Mouse (Mus musculus) CH12.LX (cell line): Measurements from ENCODE around the gene Fmo6. TPM values are rescaled to one million over a fixed set of nuclear protein-coding genes. Genes with fewer than 3 reads are reported as not detected.

ENCODE experiments used
- DNase-seq: peaks from one replicate; pipeline ENCODE4 v3.0.0-alpha.2; 2013; ENCODE audit errors: extremely low read depth
- H3K27ac ChIP-seq: 2 replicates; pipeline ENCODE4 v1.5.1; 2012; ENCODE audit warnings: low read depth, mild to moderate bottlenecking, control low read depth, moderate library complexity; ENCODE audit not compliant: insufficient read depth
- H3K27me3 ChIP-seq: replicated peaks from 2 replicates; pipeline ENCODE3; 2012; ENCODE audit warnings: inconsistent platforms
- H3K36me3 ChIP-seq, 2 experiments: replicated peaks in 1 of 2; 2 replicates each; pipeline versions ENCODE3 to v1.6.1; 2012; ENCODE audit warnings: inconsistent platforms in 1 of 2, low read length in 1 of 2, mild to moderate bottlenecking in 1 of 2, mixed read lengths in 1 of 2, moderate library complexity in 1 of 2; ENCODE audit not compliant: control insufficient read depth in 1 of 2, insufficient read depth in 1 of 2
- H3K4me1 ChIP-seq, 2 experiments: 2 replicates each; pipeline ENCODE4 v1.6.1; 2012; ENCODE audit warnings: inconsistent platforms in 1 of 2, moderate library complexity in 1 of 2; ENCODE audit not compliant: insufficient read depth in 2 of 2, control insufficient read depth in 1 of 2
- H3K4me2 ChIP-seq: 2 replicates; pipeline ENCODE4 v1.6.1; 2012; ENCODE audit warnings: low read depth, mild to moderate bottlenecking, control low read depth; ENCODE audit not compliant: poor library complexity, insufficient read depth, severe bottlenecking
- H3K4me3 ChIP-seq, 3 experiments: fragments of 150-350 bp in 1 of 3; sonication (generic) in 1 of 3; replicated peaks in 1 of 3; 2 replicates each; pipeline versions ENCODE3 to v1.5.1; 2011 to 2012; ENCODE audit warnings: low read depth in 2 of 3, low read length in 2 of 3, mild to moderate bottlenecking in 2 of 3, moderate library complexity in 2 of 3, control low read depth in 1 of 3, improper control_type of control experiment in 1 of 3, inconsistent platforms in 1 of 3, mixed read lengths in 1 of 3; ENCODE audit not compliant: poor library complexity in 1 of 3
- H3K79me2 ChIP-seq: replicated peaks from 2 replicates; pipeline ENCODE4 v1.6.1; 2012; ENCODE audit warnings: mild to moderate bottlenecking, moderate library complexity; ENCODE audit not compliant: control insufficient read depth, poor library complexity, insufficient read depth, severe bottlenecking; ENCODE audit errors: extremely low read depth
- H3K9ac ChIP-seq: 2 replicates; pipeline ENCODE4 v1.6.1; 2012; ENCODE audit warnings: low read depth, mild to moderate bottlenecking, control low read depth, moderate library complexity; ENCODE audit not compliant: insufficient read depth
- H3K9me3 ChIP-seq: replicated peaks from 2 replicates; pipeline ENCODE3; 2012; ENCODE audit warnings: low read length, inconsistent platforms, mixed read lengths
- BHLHE40 ChIP-seq: IDR thresholded peaks from 2 replicates; pipeline ENCODE4 v1.6.1; 2011; ENCODE audit warnings: mild to moderate bottlenecking, low read depth, low read length, improper control_type of control experiment
- CHD1 ChIP-seq: IDR thresholded peaks from 2 replicates; pipeline ENCODE4 v1.6.1; 2012; ENCODE audit warnings: low read depth, low read length, improper control_type of control experiment, inconsistent platforms
- CTCF ChIP-seq, 2 experiments: IDR thresholded peaks in 1 of 2; conservative IDR thresholded peaks in 1 of 2; 2 replicates each; pipeline ENCODE4 v1.5.1; 2011 to 2012; ENCODE audit warnings: low read depth in 2 of 2, low read length in 2 of 2, improper control_type of control experiment in 1 of 2, inconsistent platforms in 1 of 2, mild to moderate bottlenecking in 1 of 2, moderate library complexity in 1 of 2
- EP300 ChIP-seq: IDR thresholded peaks from 2 replicates; pipeline ENCODE4 v1.6.1; 2011; ENCODE audit warnings: low read length, improper control_type of control experiment
- ETS1 ChIP-seq: conservative IDR thresholded peaks from 2 replicates; pipeline ENCODE4 v1.6.1; 2012; ENCODE audit warnings: low read depth, mild to moderate bottlenecking, inconsistent platforms, low read length, improper control_type of control experiment, moderate library complexity
- GABPA ChIP-seq: IDR thresholded peaks from 2 replicates; pipeline ENCODE4 v1.6.1; 2012; ENCODE audit warnings: low read depth, low read length, improper control_type of control experiment, inconsistent platforms; ENCODE audit not compliant: insufficient replicate concordance
- JUN ChIP-seq: IDR thresholded peaks from 2 replicates; pipeline ENCODE4 v1.6.1; 2011; ENCODE audit warnings: low read depth, mild to moderate bottlenecking, low read length, improper control_type of control experiment, moderate library complexity; ENCODE audit not compliant: insufficient read depth
- JUND ChIP-seq: conservative IDR thresholded peaks from 2 replicates; pipeline ENCODE4 v1.6.1; 2011; ENCODE audit warnings: low read depth, low read length, improper control_type of control experiment
- KAT2A ChIP-seq: IDR thresholded peaks from 2 replicates; pipeline ENCODE4 v1.6.1; 2012; ENCODE audit warnings: low read length, improper control_type of control experiment, inconsistent platforms; ENCODE audit not compliant: insufficient replicate concordance
- MAFK ChIP-seq: IDR thresholded peaks from 2 replicates; pipeline ENCODE4 v1.6.1; 2011; ENCODE audit warnings: low read length, improper control_type of control experiment; ENCODE audit not compliant: insufficient replicate concordance
- MAZ ChIP-seq: IDR thresholded peaks from 2 replicates; pipeline ENCODE4 v1.6.1; 2012; ENCODE audit warnings: low read depth, mild to moderate bottlenecking, inconsistent platforms, low read length, improper control_type of control experiment, moderate library complexity
- MEF2A ChIP-seq: IDR thresholded peaks from 2 replicates; pipeline ENCODE4 v1.6.1; 2014; ENCODE audit warnings: low read depth, mild to moderate bottlenecking, inconsistent platforms, low read length, improper control_type of control experiment, borderline replicate concordance
- MXI1 ChIP-seq: IDR thresholded peaks from 2 replicates; pipeline ENCODE4 v1.6.1; 2011; ENCODE audit warnings: mild to moderate bottlenecking, low read depth, low read length, improper control_type of control experiment
- MYC ChIP-seq: IDR thresholded peaks from 2 replicates; pipeline ENCODE4 v1.6.1; 2011; ENCODE audit warnings: low read depth, mild to moderate bottlenecking, improper control_type of control experiment, low read length
- NRF1 ChIP-seq: IDR thresholded peaks from 2 replicates; pipeline ENCODE4 v1.6.1; 2014; ENCODE audit warnings: low read depth, mild to moderate bottlenecking, inconsistent platforms, low read length, improper control_type of control experiment, moderate library complexity
- PAX5 ChIP-seq: IDR thresholded peaks from 2 replicates; pipeline ENCODE4 v1.6.1; 2012; ENCODE audit warnings: low read length, inconsistent platforms, mixed read lengths
- POLR2A ChIP-seq: IDR thresholded peaks from 2 replicates; pipeline ENCODE4 v1.6.1; 2011; ENCODE audit warnings: low read depth, mild to moderate bottlenecking, improper control_type of control experiment, low read length
- RAD21 ChIP-seq: IDR thresholded peaks from 2 replicates; pipeline ENCODE4 v1.6.1; 2011; ENCODE audit warnings: low read depth, mild to moderate bottlenecking, low read length, improper control_type of control experiment, moderate library complexity
- RCOR1 ChIP-seq: conservative IDR thresholded peaks from 2 replicates; pipeline ENCODE4 v1.6.1; 2012; ENCODE audit warnings: low read depth, mild to moderate bottlenecking, inconsistent platforms, low read length, improper control_type of control experiment
- SMC3 ChIP-seq: IDR thresholded peaks from 2 replicates; pipeline ENCODE4 v1.6.1; 2011; ENCODE audit warnings: low read depth, low read length, improper control_type of control experiment
- TCF12 ChIP-seq: IDR thresholded peaks from 2 replicates; pipeline ENCODE4 v1.6.1; 2014; ENCODE audit warnings: low read depth, mild to moderate bottlenecking, inconsistent platforms, low read length, improper control_type of control experiment
- USF1 ChIP-seq: IDR thresholded peaks from 2 replicates; pipeline ENCODE4 v1.6.1; 2014; ENCODE audit warnings: low read depth, mild to moderate bottlenecking, inconsistent platforms, low read length, improper control_type of control experiment
- USF2 ChIP-seq: conservative IDR thresholded peaks from 2 replicates; pipeline ENCODE4 v1.6.1; 2011; ENCODE audit warnings: low read depth, low read length, improper control_type of control experiment
- ZC3H11A ChIP-seq: IDR thresholded peaks from 2 replicates; pipeline ENCODE4 v1.6.1; 2012; ENCODE audit warnings: low read depth, mild to moderate bottlenecking, inconsistent platforms, low read length, improper control_type of control experiment
- ZKSCAN1 ChIP-seq: IDR thresholded peaks from 2 replicates; pipeline ENCODE4 v1.6.1; 2012; ENCODE audit warnings: low read depth, inconsistent platforms, low read length, improper control_type of control experiment, borderline replicate concordance
- ZMIZ1 ChIP-seq: IDR thresholded peaks from 2 replicates; pipeline ENCODE4 v1.6.1; 2012; ENCODE audit warnings: low read depth, mild to moderate bottlenecking, inconsistent platforms, low read length, improper control_type of control experiment
- dilution Hi-C: fragments of 300-500 bp; cut with MboI; formaldehyde crosslinking; loops from 2 replicates; pipeline ENCODE4 v1.14.3; 2020; ENCODE audit warnings: low sequenced_read_pairs; ENCODE audit not compliant: extremely low pct_unique_long_range_greater_than_20kb, extremely low pct_ligation_motif_present
- in situ Hi-C: fragments of 300-500 bp; cut with MboI; formaldehyde crosslinking; loops from 3 replicates; pipeline ENCODE4 v1.14.3; 2019; ENCODE audit warnings: low sequenced_read_pairs, low pct_ligation_motif_present, low pct_unique_long_range_greater_than_20kb, mixed read lengths
- polyA plus RNA-seq: library from polyadenylated mRNA; unstranded; fragments of >175 nt; gene quantifications from 2 replicates; pipeline ENCODE4 v1.2.1, GENCODE M21; 2012; ENCODE audit warnings: low read depth; ENCODE audit not compliant: insufficient read length
- total RNA-seq, 2 experiments: library from RNA; depleted of rRNA; stranded (reverse); fragments of 300-350 nt in 1 of 2; fragments of >200 nt in 1 of 2; gene quantifications; 2 replicates each; pipeline ENCODE4 v1.2.3; 2012 to 2014

The Fmo6 gene
- total and polyA plus RNA-seq, 3 experiments, result not detected

DNA sequence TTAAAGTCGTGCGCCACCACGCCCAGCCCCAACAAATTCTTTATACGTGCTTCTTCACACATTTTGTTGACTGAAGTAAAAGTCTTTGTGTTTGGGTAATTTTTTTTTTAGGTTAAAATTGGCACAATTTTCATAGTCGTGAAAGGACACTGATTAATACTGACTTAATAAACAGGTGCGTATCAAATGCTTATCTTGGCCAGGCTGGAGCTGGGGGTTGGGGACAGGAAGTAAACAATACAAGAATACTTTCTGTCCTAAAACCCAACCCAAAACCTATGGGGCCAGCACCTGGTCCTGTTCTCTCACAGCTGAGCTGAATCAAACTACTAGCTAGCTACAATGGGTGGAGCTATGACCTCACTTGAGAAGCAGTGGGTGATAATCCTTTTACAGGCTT lies 44.3 kb downstream of the Fmo6 start:
- Histone ChIP-seq H3K27me3 (no peaks in the 10 kb centered on the region), H3K27ac (no peak overlapping the region), H3K4me3 (no peak overlapping the region), H3K9me3 (no peaks in the 10 kb centered on the region), H3K79me2 (no peaks in the 10 kb centered on the region), H3K36me3 (no peaks in the 10 kb centered on the region), H3K4me2 (no peak overlapping the region), H3K4me1 (no peaks in the 10 kb centered on the region), H3K9ac (no peak overlapping the region)
- in situ Hi-C loops (no loop called here), dilution Hi-C loops (no loop called here)
- no peak for DNase-seq
- TF ChIP-seq POLR2A (no peak), SMC3 (no peak), GABPA (no peak), MEF2A (no peak), TCF12 (no peak), USF1 (no peak), MXI1 (no peak), USF2 (no peak), CHD1 (no peak), CTCF (conservative IDR thresholded peaks at IDR 0.05 in 1 of 2, IDR thresholded peaks at IDR 0.05 in 1 of 2; ENCODE audit: low read depth in 2 of 2, low read length in 2 of 2) (no peak), KAT2A (no peak), ETS1 (no peak), JUND (no peak), ZMIZ1 (no peak), ZC3H11A (no peak)

DNA sequence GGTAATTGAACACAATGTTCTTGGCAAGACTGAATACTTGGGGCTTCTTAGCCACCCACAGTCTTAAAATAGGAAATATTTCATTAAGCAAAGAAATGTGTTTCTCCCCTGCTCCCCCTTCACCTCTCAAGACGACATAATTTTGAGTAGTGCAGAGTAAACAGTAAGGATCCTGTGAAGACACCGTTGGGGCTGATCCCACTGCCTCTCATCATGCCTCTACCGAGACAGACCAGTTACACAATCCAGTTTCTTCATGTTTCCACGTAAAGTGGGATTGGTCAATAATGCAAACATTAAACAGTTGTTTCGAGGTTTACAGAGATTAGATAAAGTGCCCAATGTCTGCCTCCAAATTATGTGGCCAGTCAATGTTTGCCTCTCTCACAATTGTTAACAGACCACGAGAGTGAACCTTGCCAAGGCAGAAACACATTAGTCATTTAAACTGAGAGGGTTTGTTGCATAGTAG lies 45.3 kb downstream of the Fmo6 start:
- dilution Hi-C loops, result no loop called here
- Histone ChIP-seq H3K4me1 (no peaks in the 10 kb centered on the region), H3K9ac (no peak overlapping the region), H3K27me3 (no peaks in the 10 kb centered on the region), H3K4me3 (no peak overlapping the region), H3K79me2 (no peaks in the 10 kb centered on the region), H3K4me2 (no peak overlapping the region), H3K27ac (no peak overlapping the region), H3K36me3 (no peaks in the 10 kb centered on the region), H3K9me3 (no peaks in the 10 kb centered on the region)
- no peak for TF ChIP-seq PAX5
- no peak for DNase-seq
- in situ Hi-C loops, result no loop called here

- Histone ChIP-seq H3K27ac (no peak overlapping the region), H3K4me1 (no peaks in the 10 kb centered on the region), H3K27me3 (no peaks in the 10 kb centered on the region), H3K9me3 (no peaks in the 10 kb centered on the region), H3K36me3 (no peaks in the 10 kb centered on the region), H3K79me2 (no peaks in the 10 kb centered on the region), H3K9ac (no peak overlapping the region), H3K4me3 (no peak overlapping the region), H3K4me2 (no peak overlapping the region)
- dilution Hi-C loops, result no loop called here
- in situ Hi-C loops, result no loop called here
- TF ChIP-seq BHLHE40 (no peak), CHD1 (no peak), SMC3 (no peak), USF1 (no peak), KAT2A (no peak), EP300 (no peak), JUN (no peak), MYC (no peak), PAX5 (no peak), TCF12 (no peak), MAZ (no peak), MAFK (no peak), MXI1 (no peak), ZKSCAN1 (no peak), RAD21 (no peak), RCOR1 (no peak), NRF1 (no peak), USF2 (no peak), MEF2A (no peak)
- DNase-seq, result no peak
Measured at GRCm38 (mm10) chr1:162888646-162889045, 48.7 kb downstream of the Fmo6 start.
